Mouse (Mus musculus): ENCODE measurements at regions not wholly inside any gene's neighbourhood (a gene's known extent, or its start where the extent isn't known, plus 50 kb on each side); places are given as distances from the start of the nearest gene placed in this dataset.

GRCm38 (mm10) chr4:66482495-66483291, 78.3 kb upstream of the Astn2 start:
- TF ChIP-seq CTCF (IDR thresholded peaks at IDR 0.05; ENCODE audit: insufficient read depth, low read length) (no peak), POLR2A (IDR thresholded peaks at IDR 0.05; ENCODE audit: borderline replicate concordance, extremely low read depth, low read depth, low read length) (no peak)
